Mouse (Mus musculus) cerebellum, postnatal 10 days (tissue): Measurements from ENCODE around the gene Coa3.
A peak's percentile ranks its signal among the peaks of the same experiment; 100 is the strongest.

Experiments used
- DNase-seq, 2 experiments: peaks; one replicate each; pipeline ENCODE4 v3.0.0; 2021; ENCODE audit warnings: mixed read lengths in 2 of 2

The Coa3 gene

DNA sequence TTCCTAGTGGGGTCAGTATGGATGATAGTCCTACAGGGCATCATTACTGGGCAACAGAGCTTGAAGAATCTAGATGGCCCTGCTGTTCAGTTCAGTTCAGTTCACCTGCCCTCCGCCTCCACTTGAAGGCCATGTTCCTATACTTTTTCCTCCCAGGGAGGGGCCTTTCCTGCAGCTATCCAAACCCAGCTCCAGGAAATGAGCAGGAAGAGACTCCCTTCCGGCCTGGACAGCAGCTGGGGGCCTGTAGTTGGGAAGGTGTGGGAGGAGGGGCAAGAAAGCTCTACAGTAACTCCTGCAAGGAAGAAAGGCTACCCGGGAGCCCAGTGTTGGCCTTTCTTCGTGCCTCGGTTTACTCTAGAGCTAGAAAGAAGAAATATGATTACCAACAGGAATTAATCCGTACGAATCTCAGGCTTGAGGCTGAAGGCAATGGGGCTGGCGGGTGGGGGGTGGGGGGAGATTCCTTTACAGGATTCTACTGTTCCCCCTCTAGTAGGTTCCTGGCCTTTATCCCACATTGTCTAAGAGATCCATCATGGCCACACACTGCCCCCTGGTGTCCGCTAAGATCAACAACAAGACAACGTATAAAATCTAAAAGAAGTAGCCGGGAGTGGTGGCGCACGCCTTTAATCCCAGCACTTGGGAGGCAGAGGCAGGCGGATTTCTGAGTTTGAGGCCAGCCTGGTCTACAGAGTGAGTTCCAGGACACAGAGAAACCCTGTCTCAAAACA lies 30.5 kb downstream of the Coa3 start:
- DNase-seq = peak; percentile 75 to 81

DNA sequence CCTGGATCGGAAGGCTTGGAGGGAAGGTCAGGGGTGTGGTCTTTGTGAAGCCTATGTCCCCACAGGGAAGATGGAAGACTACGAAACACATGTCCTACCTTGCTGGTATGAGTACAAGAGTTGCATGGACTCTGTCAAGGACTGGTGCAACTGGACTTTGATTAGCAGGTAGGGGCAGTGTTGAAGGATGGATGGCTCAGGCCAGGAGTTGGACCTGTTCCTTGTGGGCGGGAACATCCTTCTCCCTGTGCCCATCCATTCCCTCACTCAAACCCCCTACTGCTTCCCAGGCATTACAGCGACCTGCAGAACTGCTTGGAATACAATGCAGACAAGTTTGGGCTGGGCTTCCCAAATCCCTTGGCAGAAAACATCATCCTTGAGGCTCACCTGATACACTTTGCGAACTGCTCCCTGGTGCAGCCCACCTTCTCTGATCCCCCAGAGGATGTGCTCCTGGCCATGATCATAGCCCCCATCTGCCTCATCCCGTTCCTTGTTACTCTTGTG lies 31.3 kb downstream of the Coa3 start:
- DNase-seq = no peak

DNA sequence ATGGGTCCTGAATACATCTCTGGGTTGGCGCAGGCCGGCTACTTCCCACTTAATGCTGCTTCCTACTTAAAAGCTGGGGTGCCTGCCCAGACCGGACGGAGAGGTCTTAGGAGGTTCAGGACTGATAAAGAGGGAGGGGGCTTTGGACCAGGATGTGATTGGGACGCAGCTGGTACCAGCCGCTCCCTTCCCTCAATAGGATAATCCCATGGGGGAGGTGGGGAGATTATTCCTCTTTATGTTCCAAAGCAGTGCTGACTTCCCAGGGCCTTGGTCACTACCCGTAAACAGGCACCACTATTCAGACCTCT lies 32.3 kb downstream of the Coa3 start:
- DNase-seq = no peak

DNA sequence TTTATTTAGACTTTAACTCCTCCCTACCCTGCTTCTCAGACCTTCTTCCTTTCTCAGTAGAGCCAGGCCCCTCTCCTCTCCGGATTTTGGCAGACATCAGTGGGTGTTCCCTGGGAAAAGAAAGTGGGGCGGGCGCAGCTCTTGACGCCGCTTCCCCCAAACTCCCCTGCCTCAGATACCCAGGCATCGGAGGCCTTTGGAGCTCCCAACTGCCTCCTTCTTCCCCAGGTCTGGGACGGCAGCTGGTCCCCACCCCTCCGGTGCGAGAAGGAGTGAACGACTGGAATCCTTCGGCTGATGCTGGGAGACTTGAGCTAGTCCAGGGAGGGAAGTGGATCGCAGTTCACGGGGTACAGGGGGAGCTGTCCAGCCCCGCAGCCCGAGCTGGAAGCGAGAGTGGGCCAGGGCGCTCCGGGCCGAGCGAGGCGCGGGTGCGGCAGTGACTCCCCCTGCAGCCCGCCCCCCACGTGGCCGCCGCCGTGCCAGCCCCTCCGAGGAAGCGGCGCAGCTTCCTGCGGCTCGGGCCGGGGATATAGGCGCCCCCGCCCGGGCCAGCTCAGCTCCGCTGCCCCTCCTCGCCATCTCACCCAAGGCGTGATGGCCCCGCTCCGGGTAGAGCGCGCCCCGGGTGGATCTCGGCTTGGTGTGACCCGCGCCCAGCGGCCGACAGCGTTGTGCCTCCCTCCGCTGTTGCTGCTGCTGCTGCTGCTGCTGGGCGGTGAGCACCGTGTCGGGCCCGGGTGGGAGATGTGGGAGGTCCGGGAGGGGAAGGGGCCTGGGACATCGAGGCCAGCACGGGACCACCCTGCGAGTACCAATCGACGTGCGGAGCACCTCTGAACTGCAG lies 32.8 kb downstream of the Coa3 start, which contains the start of gene Ramp2:
Gene Ramp2, plus strand, starts transcription at position 174 of the 847 bp plus-strand sequence.
- DNase-seq = peak; percentile 57 to 64

DNA sequence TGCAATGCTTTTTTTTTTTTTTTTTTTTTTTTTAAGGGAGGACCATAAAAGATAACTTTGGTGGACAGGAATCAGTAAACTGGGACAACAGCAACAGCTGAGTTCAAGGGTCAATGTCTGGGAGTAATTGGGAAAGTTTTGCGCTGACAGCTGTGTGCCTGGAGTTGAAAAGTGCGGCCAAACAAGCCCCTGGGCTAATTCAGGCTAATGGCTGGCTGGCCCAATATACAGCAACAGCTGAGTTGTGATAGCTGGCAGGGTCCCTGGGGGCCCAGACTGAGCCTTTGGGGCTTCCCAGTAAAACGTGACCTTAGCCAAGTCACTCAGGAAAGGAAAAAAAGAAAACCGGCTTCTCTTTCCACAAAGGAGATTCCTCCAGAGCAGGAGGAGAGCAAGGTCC lies 33.8 kb downstream of the Coa3 start:
- no peak for DNase-seq

DNA sequence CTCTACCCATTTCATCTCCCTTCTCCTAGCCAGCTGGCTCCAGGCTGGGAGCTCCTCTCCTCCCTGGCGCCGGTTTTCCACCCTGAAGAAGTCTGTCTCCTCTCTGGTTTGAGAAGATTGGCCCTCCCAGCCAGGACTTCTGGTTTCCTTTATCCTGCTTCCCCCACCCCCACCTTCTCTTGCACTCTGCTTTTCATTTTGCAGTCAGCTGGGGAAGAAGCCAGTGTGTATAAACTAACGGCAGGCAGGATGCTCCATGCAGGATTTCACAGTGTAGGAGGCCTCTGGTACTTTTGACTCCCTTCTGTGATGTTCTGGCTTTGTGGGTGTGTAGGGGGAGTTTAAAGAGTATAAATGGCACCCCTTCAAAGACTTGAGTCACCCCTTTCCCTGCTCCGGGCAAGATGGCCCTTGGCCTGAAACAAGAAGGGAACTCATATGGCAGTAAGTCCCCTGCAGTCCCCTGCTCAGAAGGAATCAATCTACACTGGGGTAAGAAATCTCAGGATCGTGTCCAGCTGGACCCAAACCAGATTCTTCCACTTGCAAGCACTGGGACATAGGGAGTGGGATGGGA lies 40.8 kb downstream of the Coa3 start:
- peak; percentile 61 to 74 for DNase-seq

DNA sequence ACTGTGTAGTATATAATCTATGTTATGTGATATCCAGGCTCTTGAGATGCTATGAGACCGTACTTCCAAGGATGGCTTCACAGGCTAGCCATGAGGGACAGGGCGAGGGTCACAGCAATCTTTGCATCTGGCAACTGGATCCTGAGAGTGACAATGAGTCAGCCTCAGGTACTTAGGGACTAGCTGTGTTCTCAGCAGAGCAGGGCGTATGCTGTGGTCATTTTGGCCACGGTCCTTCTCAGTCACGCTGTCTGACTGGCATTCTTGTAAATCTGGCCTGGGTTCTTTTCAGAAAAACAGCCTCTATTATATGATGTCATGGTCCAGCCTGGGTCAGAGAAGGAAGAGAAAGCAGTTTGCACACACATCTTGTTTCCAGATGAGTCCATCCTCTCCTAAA lies 42.1 kb downstream of the Coa3 start:
- DNase-seq = no peak

DNA sequence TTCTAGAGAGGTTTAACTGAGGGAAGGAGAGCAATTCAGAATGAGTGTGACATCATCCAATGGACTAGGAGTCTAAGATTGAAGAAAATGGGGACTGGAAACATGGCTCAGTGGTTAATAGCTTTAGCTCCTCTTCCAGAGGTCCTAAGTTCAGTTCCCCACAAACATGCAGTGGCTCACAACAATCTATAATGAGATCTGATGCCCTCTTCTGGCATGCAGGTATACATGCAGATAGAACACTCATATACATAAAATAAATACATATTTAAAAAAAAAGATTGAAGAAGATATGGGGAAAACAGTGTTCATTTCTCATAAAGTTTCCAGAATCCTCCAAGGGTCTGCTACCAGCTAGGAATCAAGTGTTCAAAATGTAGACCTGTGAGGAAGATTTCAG lies 43.5 kb downstream of the Coa3 start:
- DNase-seq = no peak

DNA sequence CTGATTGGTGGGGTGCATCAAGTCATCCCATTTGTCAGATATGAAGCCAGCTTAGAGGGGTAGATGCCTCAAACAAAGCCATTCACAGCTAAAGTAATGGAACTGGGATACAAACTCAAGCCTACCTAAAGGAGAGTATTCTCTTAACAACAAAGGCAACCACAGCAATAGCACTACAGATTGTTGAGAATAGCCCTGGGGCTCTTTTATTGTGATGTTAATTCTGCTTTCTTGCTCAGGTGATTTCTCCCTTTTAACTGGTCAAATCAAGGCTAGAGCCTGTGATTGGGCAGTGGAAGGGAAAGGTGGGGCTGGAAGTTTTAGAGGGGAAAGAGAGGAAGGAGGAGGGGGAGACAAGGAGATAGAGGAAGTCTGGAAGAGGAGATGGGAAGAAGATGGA lies 44.8 kb downstream of the Coa3 start:
- DNase-seq = no peak

DNA sequence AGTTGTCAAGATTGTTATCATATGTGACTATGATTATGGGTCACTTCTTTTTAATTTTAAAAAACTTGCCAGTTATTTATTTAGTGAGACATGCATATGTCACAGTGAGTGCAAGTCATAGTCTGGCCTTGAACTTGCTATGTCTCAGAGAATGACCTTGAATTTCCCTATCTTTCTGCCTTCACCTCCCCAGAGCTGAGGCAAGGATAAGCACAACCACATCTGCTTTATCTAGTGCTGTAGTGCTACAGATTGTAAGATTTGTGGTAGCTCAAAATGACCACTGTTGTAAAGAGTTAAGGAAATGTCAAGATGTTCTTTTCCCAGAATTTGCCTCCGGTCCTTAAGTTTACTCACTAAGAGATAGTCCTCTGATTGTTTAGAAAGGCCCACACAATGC lies 45.7 kb downstream of the Coa3 start:
- DNase-seq = no peak

DNA sequence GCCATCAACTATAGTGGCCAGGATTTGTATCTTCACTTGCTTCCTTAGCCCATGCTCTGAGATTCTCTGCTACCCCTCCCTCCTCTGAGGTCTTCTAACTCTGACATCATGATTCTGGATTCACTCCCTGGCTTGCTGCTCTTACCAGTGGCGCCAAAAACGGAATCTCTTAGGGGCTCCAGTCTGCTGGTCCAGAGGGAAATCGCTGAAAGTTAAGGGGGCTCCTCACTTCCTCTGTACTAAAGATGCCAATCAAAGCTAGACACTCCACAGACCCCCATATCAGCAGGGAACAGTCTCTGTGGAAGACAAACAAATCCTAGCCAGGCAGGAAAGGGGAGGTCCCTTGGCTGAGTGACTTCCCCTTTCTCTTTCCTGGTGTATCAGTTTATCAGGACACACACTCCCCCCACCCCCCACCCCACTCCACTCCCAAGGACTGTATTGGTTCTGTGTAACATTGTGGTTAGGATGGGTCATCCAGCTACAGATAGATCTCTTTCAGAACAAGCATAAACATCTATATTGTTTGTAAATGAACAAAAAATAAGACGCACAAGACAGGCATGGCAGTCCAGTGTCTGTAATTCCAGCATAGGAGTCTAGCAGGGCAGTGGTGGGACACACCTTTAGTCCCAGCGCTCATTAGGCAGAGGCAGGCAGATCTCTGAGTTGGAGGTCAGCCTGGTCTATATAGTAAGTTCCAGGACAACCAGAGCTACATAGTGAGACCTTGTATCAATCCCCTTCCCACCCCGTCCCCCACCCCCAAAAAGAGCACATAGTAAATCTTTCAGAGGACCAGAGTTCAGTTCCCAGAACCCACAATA lies 46.7 kb downstream of the Coa3 start:
- DNase-seq = no peak

DNA sequence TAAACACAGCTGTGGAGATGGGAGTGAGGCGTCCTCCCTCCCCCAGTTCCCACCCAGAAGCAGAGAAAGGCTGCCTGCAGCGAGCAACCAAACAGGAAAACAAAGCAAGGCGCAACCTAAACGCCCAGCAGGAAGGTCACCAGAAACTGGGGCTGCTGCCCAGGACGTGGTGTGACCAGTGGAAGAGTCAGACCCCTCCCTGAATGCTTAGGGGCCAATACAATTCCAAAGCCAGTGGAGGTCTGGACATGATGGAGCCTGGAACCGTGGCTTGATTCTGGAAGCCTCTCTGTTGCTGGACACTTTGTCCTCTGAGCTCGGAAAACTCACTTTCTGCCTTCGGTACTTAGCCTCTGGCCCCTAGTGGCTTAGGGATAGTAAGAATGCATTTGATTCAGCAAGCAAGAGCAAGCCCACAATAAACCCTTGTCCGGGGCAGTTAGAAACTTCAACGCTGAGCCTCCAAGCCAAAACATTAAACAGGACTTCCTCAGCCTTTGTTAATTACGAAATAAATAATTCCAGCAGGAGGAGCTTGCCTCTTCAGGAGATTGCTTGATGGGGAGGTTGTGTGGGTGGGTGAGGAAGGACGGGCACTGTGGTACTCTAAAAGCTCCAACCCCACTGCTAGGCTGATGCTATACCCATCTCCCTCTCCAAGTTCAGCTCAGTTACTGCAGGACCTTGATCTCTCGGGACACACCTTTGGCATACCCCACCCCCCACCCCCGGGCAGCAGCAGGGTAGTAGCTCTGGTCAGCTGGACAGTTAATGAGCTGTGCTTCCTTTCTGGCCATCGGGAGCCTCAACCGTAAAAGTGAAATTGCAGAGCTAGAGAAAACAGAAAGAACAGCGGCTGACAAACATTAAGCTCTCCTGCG lies 47.7 kb downstream of the Coa3 start:
- DNase-seq = peak in 1 of 2 experiments; percentile 29

DNA sequence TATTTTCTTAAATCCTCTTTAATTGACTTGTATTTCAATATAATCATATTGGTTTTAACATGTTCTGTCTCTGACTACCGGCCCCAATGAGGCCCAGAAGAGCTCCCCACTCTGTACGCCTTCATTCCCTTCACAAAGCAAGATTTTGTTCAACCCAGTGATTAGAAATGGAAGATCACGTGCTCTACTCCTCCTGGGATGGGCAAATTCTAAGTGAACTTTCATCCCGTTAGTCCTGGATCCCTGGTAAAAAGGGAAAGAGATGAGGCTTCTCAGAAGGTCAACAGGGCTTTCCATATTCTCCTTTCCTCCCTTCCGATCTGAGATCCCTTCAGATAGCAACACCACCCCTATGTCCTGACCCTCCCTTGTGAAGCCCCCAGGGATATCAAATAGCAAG lies 48.4 kb downstream of the Coa3 start:
- DNase-seq = no peak

DNA sequence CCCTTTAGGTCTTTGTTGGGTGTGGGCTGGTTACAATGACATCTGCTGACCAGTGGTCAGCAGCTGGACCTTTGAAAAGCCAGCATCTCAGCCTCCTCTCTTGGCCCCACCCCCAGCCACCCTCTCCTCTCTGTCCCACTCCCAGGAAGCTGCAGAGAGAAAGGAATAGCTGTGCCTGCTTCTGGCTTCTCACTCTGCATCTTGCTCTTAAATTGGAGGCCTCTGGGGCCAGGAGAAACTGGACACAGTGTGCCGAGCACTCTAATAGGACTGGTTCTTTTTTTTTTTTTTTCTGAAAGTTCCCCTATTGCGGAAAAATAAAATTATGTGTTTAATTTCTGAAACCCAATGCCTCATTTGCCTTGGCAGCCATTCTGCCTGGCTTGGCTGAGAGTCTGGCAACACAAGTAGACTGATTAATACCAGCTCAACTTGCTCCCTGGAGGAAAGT lies 48.8 kb downstream of the Coa3 start:
- DNase-seq = peak; percentile 36 to 46

DNA sequence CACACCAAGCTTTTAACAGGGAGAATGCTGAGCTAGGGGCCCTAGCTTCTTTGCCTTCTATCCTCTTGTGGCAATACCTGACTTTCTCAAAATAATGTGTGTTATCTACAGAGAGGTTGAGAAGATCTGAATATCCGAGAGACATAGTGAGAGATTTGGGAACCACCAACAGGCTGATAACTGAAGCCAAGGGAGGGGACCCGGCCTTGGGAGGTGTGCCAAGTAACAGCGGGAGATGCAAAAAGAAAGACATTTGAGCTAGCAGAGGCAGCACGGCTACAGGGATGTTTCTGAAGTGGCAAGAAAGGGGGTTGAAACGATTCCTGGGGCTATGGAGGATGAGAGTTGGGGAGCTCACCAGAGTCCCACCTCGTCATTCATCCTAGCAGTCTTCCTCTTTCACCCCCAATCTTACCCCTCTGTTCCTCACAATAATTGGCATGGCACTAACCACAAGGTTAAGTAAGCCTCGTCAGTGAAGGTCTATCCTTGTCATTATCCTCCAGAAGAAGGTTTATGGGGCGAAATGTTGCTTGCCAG lies 49.5 kb downstream of the Coa3 start:
- DNase-seq = peak; percentile 77 to 81
